Mouse (Mus musculus) kidney, adult 9 months (tissue): Measurements from ENCODE around the gene Map4k3.

Experiments used
- DNase-seq: peaks from one replicate; pipeline ENCODE4 v3.0.0; 2022

The Map4k3 gene

GRCm38 (mm10) chr17:80683041-80683440, 45.2 kb downstream of the Map4k3 start:
- DNase-seq, result no peak

- DNase-seq, result no peak
These were observed 50.1 kb downstream of the Map4k3 start for GRCm38 (mm10) chr17:80678190-80678589.

GRCm38 (mm10) chr17:80676859-80677535, 51.3 kb downstream of the Map4k3 start:
- DNase-seq, result peak; percentile 57

GRCm38 (mm10) chr17:80676211-80676610, 52.1 kb downstream of the Map4k3 start:
- no peak for DNase-seq

- no peak for DNase-seq
These were observed 57.9 kb downstream of the Map4k3 start for GRCm38 (mm10) chr17:80670395-80670794.

GRCm38 (mm10) chr17:80663623-80664022, 64.7 kb downstream of the Map4k3 start:
- no peak for DNase-seq

- no peak for DNase-seq
These were observed 65.3 kb downstream of the Map4k3 start for GRCm38 (mm10) chr17:80662836-80663620.

GRCm38 (mm10) chr17:80661896-80662295, 66.4 kb downstream of the Map4k3 start:
- DNase-seq, result no peak

- DNase-seq, result no peak
These were observed 67.4 kb downstream of the Map4k3 start for GRCm38 (mm10) chr17:80660707-80661380.

GRCm38 (mm10) chr17:80660234-80660633, 68.1 kb downstream of the Map4k3 start:
- DNase-seq, result no peak

GRCm38 (mm10) chr17:80659821-80660220, 68.5 kb downstream of the Map4k3 start:
- DNase-seq, result no peak

- DNase-seq, result no peak
These were observed 74.0 kb downstream of the Map4k3 start for GRCm38 (mm10) chr17:80654323-80654722.

- no peak for DNase-seq
These were observed 75.5 kb downstream of the Map4k3 start for GRCm38 (mm10) chr17:80652740-80653139.

- peak; percentile 35 for DNase-seq
These were observed 81.4 kb downstream of the Map4k3 start for GRCm38 (mm10) chr17:80646843-80647242.

GRCm38 (mm10) chr17:80646131-80646530, 82.2 kb downstream of the Map4k3 start:
- DNase-seq, result no peak

GRCm38 (mm10) chr17:80645694-80646034, 82.6 kb downstream of the Map4k3 start:
- DNase-seq, result no peak

GRCm38 (mm10) chr17:80644983-80645693, 83.1 kb downstream of the Map4k3 start:
- DNase-seq, result no peak

GRCm38 (mm10) chr17:80644567-80644966, 83.7 kb downstream of the Map4k3 start:
- DNase-seq, result no peak

- DNase-seq, result no peak
These were observed 90.2 kb downstream of the Map4k3 start for GRCm38 (mm10) chr17:80638121-80638520.

GRCm38 (mm10) chr17:80635794-80636193, 92.5 kb downstream of the Map4k3 start:
- DNase-seq, result no peak

GRCm38 (mm10) chr17:80632846-80633245, 95.4 kb downstream of the Map4k3 start:
- no peak for DNase-seq

- no peak for DNase-seq
These were observed 95.9 kb downstream of the Map4k3 start for GRCm38 (mm10) chr17:80632354-80632753.

- DNase-seq, result no peak
These were observed 97.3 kb downstream of the Map4k3 start for GRCm38 (mm10) chr17:80631028-80631427.
